Mouse (Mus musculus): ENCODE results near the gene Cldn6.

Cldn6 gene

GRCm38 (mm10) chr17:23719455-23719854 is 40.4 kb downstream of the Cldn6 start:
- no peak for DNase-seq (ENCODE audit: low read depth, low spot score)

DNA sequence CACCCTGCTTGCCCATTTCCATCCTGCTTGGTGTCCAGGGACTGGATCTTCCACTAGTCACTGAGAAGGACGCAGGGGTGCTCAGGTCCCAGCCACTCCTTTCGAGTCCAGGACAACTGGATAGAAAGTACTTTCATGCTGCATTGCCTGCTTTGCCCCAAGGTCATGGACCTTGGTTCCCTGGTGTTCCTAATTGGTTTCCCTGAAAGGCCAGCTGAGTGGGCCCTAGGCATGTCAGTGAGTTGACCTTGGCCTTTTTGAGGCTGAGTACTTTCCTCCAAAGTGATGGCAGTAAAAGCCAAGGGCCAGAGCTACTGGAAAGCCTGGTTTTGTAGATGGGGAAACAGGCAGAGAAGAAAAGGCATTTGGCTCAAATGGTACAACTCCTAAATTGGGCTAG is 42.8 kb downstream of the Cldn6 start:
- DNase-seq (ENCODE audit: low read depth, low spot score), result no peak

- no peak for DNase-seq (ENCODE audit: low read depth, low spot score)
Measured at GRCm38 (mm10) chr17:23722376-23723125, 43.5 kb downstream of the Cldn6 start, which contains the start of gene 1520401A03Rik. Gene 1520401A03Rik (minus strand): TSS chr17:23722783.

DNA sequence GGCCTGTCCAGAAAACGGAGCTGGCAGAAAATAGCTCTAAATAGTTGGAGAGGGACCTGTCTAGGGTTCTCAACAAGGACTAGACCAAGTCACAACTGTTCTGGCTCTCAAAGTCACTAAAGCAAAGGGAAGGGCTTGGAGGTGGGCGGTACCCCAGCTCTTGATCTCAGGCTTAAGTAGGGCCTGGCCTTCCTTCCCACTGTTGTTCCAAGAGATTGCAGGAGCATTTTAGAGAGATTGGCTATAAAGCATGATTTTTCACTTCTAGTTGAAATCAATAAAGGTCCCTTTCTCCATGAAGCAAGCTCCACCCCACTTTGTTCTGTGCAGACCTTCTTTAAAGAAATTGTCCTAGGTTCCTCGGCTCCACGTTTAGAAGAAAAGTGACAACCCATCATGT is 46.4 kb downstream of the Cldn6 start:
- no peak for DNase-seq (ENCODE audit: low read depth, low spot score)

- peak; percentile 84 for DNase-seq (ENCODE audit: low read depth, low spot score)
Measured at GRCm38 (mm10) chr17:23725999-23726757, 47.1 kb downstream of the Cldn6 start, which contains the start of gene Pkmyt1. Gene Pkmyt1 (plus strand): TSS chr17:23726336.

DNA sequence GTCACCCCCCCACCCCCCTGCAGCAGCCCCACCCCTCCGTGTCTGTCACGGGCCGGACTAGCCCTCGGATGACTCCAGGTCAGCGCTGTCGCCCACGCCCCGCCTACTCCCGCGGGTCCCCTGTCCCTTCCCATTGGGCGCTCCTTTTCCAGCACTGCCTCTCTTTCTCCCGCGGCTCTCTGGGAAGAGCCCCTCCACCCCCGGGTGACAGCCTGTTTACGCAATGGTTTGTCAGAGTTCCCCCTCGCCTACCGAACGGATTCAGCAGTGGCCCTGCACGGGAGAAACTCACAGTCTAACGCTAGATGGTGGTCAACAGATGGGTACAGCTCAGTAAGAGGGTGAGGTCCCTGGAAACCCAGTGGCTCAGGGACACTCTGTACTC is 47.7 kb downstream of the Cldn6 start:
- DNase-seq (ENCODE audit: low read depth, low spot score), result no peak

- no peak for DNase-seq (ENCODE audit: low read depth, low spot score)
Measured at GRCm38 (mm10) chr17:23730441-23730840, 51.4 kb downstream of the Cldn6 start.

All from brain, embryonic 18.5 days (tissue).